Mouse (Mus musculus) adrenal gland, postnatal 10 days (tissue): ENCODE measurements around the gene Akap13. TPM values are rescaled to one million over a fixed set of nuclear protein-coding genes. Genes with fewer than 3 reads are reported as not detected.

ENCODE experiments used
- DNase-seq: peaks from one replicate; pipeline ENCODE4 v3.0.0; 2021; ENCODE audit warnings: mixed read lengths
- long read RNA-seq, 2 experiments: library from polyadenylated mRNA; stranded (forward); transcript quantifications; one replicate each; pipeline ENCODE4 v2.0.0; 2021
- total RNA-seq, 2 experiments: library from RNA; stranded (reverse); gene quantifications; 2 replicates each; pipeline ENCODE4 v1.2.3; 2021

Gene Akap13
- 10 to 100 TPM; 54.7 to 66.6 TPM for total RNA-seq
- long read RNA-seq, experiment 1, partial matches to known transcripts: 5 of 14 reads
- long read RNA-seq, experiment 1, other reads (novel, unspliced or antisense): 7 of 14 reads
- long read RNA-seq, experiment 2, partial matches to known transcripts: 3 of 6 reads
- long read RNA-seq, experiment 2, other reads (novel, unspliced or antisense): 3 of 6 reads

DNA sequence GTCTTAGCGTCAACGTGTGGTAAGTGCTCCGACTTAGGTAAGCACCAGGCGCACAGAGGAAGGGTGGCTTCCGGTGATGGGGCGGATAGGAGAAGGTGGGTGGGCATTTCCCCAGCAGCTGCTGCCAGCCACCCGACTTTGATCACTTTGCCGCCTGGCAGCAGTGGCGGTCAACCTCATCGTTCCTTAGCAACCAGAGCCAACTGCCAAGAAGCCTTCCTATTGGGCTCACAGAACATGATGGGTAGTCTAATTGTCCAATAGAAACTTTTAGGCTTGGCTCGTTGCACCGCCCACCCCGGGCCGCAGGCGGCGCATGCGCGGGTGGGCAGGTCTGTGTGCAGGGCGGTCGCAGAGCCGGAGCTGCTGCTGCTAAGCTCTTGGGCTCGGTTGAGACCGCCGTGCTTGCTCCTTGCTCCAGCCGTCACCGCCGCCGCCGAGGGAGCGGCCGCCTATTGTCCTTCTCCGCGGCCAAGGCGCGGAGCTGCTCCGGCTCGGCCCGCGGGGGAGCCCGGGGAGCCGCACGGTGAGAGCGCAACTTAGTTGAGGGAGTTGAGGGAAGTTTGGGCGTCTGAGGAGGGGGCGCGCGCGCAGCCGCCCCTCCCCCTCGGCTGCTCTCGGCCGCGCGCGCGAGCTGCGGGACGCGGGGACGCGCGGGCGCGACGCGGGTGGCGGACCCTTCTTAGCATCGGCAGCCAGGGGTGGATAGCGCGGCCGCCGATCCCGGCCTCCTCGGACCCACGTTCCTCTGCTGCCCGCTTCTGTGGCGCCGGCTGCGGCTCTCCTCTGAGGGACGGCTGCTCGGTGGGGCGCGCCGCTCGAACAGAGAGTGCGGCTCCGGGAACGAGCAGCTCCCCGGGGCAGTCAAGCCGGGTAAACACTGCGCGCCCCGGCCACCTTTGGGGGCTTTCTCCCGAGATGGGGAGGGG lies at the start of gene Akap13:
Gene Akap13, plus strand, starts transcription at position 312 of the 929 bp plus-strand sequence.
- peak; percentile 98 for DNase-seq

DNA sequence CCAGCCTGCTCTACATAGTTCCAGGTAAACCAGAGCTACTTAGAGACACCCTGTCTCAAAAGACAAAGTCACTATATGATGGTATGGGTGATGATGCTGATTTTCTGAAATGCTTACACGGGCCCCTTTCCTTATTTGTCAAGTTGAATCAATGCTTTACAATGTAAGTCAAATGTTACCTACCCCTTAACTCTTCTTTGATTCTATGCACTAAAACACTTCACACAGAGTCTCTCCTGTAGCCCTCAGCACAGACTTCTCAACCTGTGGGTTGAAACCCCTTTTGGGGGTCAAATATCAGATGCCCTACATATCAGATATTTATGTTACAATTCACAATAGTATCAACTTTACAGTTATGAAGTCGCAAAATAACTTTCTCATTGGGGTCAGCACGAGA lies 44.7 kb upstream of the Akap13 start:
- DNase-seq: no peak

DNA sequence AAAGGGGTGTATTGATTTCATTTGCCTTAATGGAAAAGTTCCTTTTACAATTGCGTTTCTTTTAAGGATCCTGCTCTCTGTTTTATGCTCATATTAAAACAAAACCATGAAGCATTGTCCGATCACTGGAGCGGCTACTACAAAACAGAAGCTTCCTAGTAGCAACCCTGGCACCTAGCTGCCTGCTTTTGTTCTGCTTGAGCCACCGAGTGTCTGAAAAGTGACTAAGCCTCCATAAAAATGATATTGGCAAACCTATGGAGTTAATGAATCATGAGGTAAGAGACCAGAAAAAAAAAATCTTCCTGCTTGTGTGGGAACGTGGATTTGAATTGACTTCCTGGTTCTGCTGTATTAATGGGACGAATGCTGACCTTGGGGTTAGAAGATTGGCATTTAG lies 44.1 kb upstream of the Akap13 start:
- DNase-seq: no peak

DNA sequence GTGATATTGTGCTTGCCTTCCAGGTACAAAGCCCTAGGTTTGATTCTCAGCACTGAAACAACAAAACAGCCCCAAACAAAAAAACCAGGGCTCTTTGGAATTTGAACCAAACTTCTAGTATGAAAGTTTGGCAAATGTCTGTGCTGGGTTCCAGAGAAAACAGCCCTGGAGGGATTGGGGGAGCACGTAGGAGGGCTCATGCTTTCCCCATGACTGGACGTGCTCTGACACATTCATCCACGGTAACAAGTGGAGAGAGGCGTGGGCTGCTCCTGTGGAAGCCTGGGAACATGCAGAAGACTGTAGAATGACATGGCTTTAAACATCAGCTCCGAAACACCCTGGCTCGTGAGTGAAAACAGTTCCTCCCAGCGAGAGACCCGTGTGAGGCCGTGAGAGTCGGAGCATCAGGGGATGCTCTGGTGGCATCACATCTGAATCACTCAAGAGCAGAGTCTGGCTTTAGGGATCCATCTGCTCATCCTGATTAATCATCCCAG lies 43.3 kb upstream of the Akap13 start:
- no peak for DNase-seq

DNA sequence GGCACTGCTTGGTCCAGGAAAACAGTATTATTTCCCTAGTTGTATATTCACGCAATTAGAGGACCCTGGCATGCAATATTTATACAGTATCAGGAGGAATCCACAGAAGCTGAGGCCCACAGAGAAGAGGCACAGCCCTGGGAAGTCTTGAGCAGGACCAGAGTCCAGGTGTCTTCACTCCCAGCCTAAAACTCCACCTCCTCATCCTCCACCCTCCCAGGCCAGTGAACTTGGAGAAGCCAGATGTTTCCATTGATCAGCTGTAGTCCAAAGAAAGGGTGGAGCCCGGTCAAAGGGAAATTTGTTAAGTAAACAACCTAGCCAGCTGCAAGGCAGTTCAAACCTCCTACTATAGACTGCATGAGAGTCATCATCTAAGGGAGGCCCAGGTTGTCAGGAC lies 42.8 kb upstream of the Akap13 start:
- no peak for DNase-seq

DNA sequence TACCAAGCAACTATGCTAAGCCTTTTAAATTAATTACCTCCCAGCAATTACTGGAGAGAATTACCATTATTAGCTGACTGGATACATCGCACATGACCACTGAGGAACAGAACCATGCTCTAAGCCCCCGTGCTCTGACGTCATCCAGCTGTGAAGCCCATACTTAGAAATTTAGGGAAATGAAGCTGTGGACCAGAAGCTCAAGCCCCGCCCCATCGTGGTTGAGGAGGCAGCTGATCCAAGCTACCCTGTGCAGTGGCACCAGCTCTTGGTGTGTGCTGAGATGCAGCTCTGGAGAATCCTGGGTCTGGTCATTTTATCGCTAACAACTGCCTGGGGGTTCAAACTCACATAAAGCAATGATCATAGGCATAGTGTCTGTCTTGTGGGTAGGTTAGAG lies 41.4 kb upstream of the Akap13 start:
- DNase-seq: no peak

DNA sequence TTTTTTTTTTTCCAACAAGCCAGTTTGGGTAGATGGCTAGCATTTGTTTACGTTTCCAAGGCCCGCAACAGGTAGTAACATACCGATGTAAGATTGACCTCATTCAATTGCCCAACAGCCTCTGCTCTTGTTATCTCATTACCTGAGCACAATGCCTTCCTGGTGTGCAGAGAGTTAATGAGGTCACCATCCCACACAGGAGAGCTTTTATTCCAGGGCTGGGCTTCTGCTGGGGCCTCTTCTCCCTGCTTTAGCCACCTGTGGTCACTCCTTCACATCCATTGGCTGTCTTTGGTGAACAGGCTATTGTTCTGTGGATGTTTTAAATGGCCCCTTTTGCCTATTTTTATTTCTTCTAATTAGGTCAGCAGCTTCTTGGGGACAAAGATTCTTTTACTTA lies 41.0 kb upstream of the Akap13 start:
- DNase-seq: no peak

DNA sequence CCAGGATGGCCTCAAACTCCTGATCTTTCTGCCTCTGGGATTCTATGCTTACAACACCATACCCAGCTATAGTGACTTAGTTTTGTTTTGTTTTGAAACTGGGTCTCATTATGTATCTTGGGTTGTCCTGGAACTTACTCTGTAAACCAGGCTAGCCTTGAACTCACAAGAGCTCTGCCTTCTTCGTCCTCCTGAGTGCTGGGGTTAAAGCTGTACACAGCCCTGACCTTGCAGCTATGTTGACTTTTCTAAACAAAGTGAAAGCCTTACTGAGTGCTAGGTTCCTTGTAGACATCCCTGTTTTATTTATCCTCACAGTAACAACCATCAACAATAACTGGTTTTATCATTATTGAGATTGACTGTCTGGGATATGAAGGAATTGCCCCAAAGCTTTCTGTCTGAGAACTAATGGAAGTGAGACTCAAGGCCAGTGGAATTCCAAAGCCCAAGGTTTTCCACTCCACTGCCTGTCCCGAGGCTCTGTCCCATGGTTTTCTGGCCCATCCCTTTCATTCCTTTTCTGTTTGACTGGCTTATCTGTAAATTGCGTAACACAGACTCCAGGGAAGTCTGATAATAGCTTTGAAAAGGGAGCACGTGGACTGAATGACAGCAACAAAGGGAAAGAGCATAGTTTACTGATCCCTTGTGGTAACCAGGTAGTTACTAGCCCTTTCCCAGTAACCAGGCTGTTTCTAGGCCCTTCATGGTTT lies 40.0 kb upstream of the Akap13 start:
- peak; percentile 10 for DNase-seq

DNA sequence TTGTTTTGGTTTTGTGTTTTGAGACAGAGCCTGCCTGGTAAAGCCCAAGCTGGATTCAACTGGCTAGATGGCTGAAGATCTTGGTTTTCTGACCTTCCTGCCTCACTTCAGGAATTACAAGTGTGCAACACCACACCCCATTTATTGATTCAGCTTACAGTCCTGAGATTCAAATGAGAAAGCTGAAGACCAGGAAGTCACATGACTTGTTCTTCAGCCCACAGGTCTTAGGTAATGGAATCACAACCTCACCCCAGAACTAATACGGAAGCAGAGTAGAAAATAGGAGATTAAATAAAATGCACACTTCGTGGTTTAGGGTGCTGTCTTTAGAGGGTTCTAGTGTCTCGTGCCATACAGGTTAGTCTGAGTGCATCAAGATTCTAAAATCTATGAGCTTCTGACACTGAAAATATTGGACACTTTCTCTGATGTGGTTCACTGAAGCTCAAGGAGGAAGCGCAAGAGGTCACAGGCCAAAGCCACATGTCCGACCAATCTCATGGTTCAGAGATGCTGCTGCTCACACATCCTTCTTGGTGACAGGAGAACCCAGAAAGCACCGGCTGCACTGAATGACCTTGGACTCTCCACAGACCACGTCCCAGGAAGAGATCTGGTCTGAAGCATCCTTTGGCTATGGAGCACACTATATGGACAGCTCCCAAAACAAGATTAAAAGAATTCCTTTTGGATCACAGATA lies 39.3 kb upstream of the Akap13 start:
- DNase-seq: no peak

DNA sequence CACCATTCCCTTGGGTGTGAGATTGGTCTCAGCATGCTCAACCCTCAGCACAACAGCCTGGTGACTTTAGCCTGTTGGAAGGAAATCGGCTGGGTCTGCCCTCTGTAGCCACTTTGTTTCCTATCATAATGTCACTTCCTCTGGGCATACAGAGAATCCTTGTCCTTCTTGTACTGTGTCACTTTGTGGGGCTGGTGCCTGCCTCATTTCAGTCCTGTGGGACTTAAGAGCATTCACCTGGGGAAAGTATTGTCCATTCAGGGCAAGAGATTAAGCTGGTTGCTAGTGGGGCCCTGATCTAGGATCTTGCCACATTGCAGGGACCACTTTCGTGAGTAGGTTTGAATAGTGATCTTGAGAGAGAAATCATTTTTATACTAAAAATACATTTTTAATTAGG lies 34.4 kb upstream of the Akap13 start:
- no peak for DNase-seq

DNA sequence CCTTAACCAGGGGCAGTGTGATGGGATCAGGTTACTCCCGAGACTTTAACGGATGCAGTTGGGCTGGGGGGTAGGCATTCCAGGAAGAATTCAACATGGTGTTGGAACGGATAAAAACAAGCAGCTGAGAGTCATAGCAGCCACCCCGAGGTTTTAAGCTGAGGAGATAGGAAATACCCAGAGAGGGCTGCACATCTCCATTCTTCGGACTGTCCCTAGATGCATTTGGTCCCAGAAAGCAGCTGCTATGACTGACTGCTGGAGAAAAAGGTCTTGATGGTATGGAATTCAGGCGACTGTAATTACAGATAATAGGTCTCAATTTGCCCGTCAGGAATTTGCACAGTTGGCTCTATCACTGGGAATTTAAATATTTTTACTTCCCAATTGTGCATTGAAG lies 31.2 kb upstream of the Akap13 start:
- no peak for DNase-seq

DNA sequence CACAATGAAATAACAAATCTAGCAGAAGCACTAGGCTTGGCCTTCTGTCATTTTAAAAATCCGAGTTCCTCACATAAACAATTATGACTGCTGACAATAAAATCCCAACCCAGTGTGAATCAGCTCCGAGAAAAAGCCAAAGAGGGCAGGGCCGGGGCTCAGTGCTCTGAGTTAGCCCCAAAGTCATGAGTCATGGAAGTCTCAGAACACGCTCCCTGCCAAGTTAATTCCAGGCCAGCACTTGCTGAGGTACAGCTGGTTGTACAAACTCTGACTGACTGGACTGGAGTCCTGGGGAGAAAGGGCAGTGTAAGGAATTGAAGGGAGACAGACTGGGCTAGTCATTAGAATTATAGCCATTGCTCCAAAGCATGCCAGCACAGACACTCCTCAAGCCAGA lies 28.0 kb upstream of the Akap13 start:
- peak; percentile 74 for DNase-seq

DNA sequence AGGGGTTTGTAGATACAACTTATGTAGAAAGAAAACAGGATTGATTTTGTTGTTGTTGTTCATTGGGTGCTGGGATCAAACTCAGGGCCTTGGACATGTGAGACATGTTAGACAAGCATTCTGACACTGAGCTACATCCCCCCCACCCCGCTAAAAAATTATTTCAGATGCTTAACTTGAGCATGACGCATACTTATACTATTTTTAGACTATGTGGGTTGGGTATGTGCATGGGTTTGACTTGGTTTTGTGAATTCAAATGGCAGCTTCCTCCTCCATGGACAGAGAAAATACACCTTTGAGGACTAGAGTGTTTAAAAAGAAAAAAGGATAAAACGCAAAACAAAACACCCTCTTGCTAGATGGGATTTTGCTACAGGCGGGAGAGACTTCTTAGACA lies 26.4 kb upstream of the Akap13 start:
- DNase-seq: no peak

DNA sequence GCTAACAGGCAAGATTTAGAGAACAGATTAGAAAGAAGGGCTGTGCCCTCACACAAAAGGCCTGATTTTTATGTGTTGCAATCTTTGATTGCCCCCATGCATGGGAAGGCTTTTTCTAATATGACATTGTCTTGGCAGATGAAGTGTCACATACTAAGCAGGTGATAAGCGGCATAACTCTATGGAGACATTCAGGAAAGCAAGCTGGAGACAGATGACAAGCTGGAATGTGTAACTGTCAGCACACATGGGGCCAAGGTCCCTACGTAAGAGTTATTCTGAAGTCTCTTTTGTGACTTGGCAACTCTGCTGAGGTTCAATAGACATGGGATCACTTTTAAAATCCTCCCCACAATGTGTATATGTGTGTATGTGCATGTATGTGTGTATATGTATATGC lies 24.8 kb upstream of the Akap13 start:
- DNase-seq: no peak

DNA sequence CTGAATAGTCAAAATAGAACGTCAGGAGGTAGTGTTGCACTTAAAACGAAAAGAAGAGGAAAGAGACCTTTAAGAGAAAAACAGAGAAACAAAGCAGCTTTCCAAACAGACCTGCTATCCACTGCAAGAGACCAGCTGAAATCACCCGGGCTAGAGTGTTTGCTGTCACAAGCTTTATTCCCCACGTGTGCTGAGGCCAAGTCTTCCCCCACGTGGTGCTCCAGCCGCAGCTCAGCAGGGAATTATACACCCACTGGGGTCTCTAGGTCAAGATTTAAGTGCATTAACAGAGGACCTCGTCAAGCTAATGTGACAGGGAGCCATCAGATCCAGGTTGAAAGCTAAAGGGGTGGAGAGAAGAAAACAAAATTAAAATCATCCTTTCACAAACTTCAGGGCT lies 24.3 kb upstream of the Akap13 start:
- DNase-seq: no peak

DNA sequence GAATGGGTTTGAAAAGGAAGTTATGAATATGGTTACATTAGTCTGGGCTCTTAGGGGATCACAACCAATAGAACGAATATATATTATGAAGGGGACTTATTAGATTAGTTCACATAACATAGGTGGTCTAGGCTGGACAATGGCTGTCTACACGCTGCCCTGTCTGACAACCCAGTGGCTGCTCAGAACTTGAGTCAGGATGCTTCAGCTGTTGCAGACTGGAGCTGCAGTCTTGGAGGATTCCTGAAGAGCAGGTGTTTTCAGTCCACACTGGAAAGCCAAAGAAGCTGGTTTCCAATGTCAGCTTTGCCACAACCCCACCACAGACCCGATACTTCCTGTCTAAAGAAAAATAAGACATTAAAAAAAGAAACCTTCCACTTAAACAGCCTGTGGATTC lies 23.3 kb upstream of the Akap13 start:
- DNase-seq: no peak

DNA sequence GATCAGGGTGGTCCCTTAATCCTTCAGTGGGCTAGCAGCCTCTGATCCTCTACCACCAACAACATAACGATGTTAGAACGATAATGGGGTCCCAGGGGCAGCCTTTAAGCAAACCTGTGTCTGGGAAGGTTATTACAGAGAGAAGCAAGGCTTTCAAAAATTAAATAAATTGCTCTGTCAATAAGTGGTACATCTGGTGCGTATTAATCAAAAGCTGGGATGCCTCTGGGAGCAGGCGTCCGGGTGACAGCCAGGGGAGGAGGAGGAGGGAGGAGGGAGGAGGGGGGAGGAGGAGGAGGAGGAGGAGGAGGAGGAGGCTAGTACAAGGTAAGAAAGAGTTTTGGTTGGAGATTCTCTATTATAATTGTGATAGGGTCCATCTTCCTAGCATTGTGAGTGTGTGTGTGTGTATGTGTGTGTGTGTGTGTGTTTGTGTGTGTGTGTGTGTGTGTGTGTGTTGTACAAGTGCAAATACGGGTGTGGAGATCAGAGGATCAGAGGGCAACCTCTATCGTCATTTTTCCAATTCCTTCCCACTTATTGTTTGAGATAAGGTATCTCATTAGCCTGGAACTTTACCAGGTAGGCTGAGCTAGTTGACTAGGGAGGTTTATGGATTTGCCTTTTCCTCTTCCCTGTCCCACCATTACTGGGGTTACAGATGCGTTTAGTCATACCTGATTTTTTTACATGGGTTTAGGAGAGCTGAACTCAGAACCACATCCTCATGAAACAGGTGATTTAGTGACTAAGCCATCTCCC lies 18.7 kb upstream of the Akap13 start:
- no peak for DNase-seq

DNA sequence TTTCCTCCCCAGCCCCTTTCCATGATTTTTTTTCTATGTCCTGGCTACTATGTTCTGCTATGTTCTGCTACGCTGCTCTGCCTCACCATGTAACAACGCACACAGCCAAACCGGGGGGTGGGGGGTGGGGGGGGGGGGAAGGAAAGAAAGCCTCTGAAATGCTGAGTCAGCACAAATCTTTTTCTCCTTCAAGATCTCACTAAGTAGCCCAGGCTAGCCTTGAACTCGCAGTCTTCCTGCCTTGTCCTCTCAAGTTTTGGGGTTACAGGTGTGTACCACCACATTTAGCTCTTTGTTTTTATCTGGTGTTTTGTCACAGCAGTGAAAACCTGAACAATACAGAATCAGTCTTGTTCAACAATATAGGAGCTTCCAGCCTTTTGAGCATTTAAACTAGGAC lies 15.8 kb upstream of the Akap13 start:
- DNase-seq: no peak

DNA sequence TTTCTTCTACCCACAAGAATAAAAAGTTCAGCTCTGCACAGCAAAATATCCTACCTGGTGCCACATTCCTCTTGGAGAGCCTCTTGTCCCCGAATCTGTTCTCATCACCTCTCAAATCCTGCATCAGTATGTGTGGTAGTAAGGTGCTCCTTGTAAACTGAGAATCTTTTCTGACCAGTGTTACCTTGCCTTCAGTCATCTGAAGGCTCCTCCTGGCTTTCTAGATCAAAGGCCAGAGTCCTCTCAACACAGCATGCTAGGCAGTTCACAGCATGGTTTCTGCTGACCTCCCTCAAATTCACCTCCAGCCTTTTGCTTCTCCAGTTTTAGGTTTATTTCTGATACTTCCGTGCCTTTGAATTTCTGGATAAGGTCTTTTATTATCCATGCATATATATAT lies 15.1 kb upstream of the Akap13 start:
- DNase-seq: no peak

DNA sequence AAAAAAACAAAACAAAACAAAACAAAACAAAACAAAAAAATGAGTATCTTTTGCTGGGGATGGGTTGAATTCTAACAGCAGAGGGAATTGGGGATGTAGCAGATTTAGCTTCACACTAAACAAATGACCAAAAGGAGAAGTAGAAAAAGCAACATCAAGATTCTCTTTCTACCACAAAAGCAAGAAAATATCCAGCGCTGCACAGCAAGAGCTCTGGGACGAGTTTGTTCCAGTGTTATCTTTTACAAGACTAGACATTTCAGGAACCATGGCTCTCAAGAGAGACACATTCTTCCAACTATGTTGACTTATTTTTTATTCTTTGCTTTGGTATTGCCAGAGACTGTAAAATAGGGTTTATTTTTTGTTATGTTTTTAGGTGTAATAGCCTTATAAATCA lies 13.4 kb upstream of the Akap13 start:
- no peak for DNase-seq

DNA sequence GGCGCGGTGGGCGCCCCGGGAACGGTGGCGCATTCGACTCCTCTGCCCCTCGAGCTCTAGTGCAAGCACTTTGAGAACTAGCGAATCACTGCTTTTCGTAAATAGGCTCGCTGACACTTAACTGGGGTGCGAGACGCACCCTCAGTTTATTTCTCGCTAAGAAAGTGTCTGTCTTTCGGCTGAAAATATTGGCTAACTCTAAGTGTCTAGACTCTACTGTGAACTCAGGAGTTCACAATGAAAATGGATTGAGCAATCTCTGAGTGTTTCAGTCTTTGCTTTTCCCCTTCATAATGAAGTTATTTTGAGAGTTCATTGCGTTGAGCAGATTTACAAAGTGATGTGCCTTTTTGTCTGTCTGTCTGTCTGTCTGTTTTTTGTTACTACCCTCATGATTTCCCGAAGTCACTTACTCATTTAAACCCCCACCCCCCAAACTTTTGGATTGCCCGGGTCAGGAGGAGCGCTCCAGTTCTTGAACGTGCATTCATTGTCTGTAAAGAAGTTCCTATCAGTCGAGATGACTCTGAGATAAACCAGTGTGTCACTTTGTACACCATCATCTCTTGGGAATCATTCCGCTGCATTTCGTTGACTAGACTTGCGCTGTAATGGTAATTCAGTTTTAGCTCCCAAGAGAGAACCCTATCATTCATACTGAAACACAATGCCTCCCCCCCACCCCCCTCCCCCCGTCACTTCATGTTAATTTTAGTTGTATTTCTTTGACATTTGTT lies 986 bp downstream of the Akap13 start:
- no peak for DNase-seq
